Mouse (Mus musculus) bone marrow, adult 2 months (tissue): ENCODE results near the gene Olfr127.

ENCODE experiments used
- CTCF ChIP-seq: fragments of 200-500 bp; IDR thresholded peaks from 2 replicates; pipeline ENCODE4 v1.5.1; 2011; ENCODE audit warnings: low read length, control low read depth; ENCODE audit not compliant: control insufficient read depth, insufficient read depth
- POLR2A ChIP-seq: fragments of 200-500 bp; IDR thresholded peaks from 2 replicates; pipeline ENCODE4 v1.6.1; 2011; ENCODE audit warnings: low read depth, mild to moderate bottlenecking, control low read depth, low read length, borderline replicate concordance; ENCODE audit not compliant: control insufficient read depth

DNA sequence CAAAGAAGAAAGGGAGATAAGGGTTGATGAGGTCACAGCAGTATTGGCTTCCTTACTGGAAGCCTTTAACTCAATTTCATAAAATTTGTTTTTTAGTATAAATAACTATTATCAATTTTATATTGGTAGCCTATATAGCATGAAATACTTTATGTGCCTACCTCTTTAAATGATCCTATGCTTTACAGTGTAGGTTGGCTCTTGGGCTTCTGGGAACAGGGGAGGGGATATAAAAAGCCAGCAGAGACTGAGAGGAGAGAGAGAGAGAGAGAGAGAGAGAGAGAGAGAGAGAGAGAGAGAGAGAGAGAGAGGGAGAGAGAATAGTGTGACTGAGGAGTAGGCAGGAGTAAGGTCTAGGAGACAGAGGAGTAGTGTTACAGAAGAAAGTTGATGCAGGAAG, 20.0 kb downstream of the Olfr127 start, which contains the start of gene Olfr128:
- TF ChIP-seq POLR2A (no peak), CTCF (no peak)
